Mouse (Mus musculus) G1E (cell line): ENCODE measurements around the gene Clptm1l. TPM values are rescaled to one million over a fixed set of nuclear protein-coding genes. Genes with fewer than 3 reads are reported as not detected.
A peak's percentile ranks its signal among the peaks of the same experiment; 100 is the strongest.

Experiments used
- ATAC-seq: 2 replicates; pipeline ENCODE4 v1.8.0; 2016; ENCODE audit warnings: mild to moderate bottlenecking; ENCODE audit not compliant: insufficient number of reproducible peaks, poor library complexity, low FRiP score, severe bottlenecking; ENCODE audit errors: extremely low read depth
- DNase-seq: peaks from one replicate; pipeline ENCODE4 v3.0.0; 2012; ENCODE audit warnings: low spot score
- H3K27me3 ChIP-seq: 2 replicates; pipeline ENCODE4 v1.6.1; 2012; ENCODE audit warnings: mild to moderate bottlenecking, low read length, inconsistent platforms; ENCODE audit not compliant: insufficient read depth
- H3K36me3 ChIP-seq: replicated peaks from 2 replicates; pipeline ENCODE3; 2012; ENCODE audit warnings: mild to moderate bottlenecking, inconsistent platforms
- H3K4me1 ChIP-seq: 2 replicates; pipeline ENCODE4 v1.6.1; 2012; ENCODE audit warnings: low read depth, low read length, inconsistent platforms, mixed read lengths; ENCODE audit not compliant: insufficient read depth
- H3K4me3 ChIP-seq: 2 replicates; pipeline ENCODE4 v1.5.1; 2012; ENCODE audit warnings: low read depth, mild to moderate bottlenecking, inconsistent platforms, low read length, moderate library complexity, mixed read lengths
- H3K9me3 ChIP-seq: replicated peaks from 2 replicates; pipeline ENCODE4 v1.6.1; 2012; ENCODE audit warnings: inconsistent platforms
- CTCF ChIP-seq: IDR thresholded peaks from 2 replicates; pipeline ENCODE4 v1.5.1; 2012; ENCODE audit warnings: low read depth, low read length, inconsistent platforms, mixed read lengths
- GATA1 ChIP-seq: IDR thresholded peaks from 2 replicates; pipeline ENCODE4 v1.6.1; 2012; ENCODE audit warnings: borderline replicate concordance, low read length, inconsistent platforms, mixed read lengths
- GATA2 ChIP-seq: IDR thresholded peaks from 2 replicates; pipeline ENCODE4 v1.6.1; 2012; ENCODE audit warnings: low read depth, low read length, inconsistent platforms, borderline replicate concordance
- POLR2AphosphoS5 ChIP-seq: IDR thresholded peaks from 2 replicates; pipeline ENCODE4 v1.6.1; 2012; ENCODE audit warnings: low read depth, low read length, inconsistent platforms; ENCODE audit not compliant: insufficient replicate concordance
- TAL1 ChIP-seq: conservative IDR thresholded peaks from 2 replicates; pipeline ENCODE4 v1.6.1; 2012; ENCODE audit warnings: low read depth, low read length, inconsistent platforms, mixed read lengths
- polyA plus RNA-seq: library from polyadenylated mRNA; stranded (reverse); fragments of >175 nt; gene quantifications from 2 replicates; pipeline ENCODE4 v1.2.3, GENCODE M21; 2012
- total RNA-seq, 2 experiments: library from RNA; stranded (forward) in 1 of 2; stranded (reverse) in 1 of 2; fragments of 200-1000 nt in 1 of 2; fragments of >200 nt in 1 of 2; fragmentation: Nextera tagmentation in 1 of 2; gene quantifications; 2 replicates each; pipeline ENCODE4 v1.2.3; 2014 to 2017

Gene Clptm1l
- total and polyA plus RNA-seq, 3 experiments = 34.3 to 119 (median 103) TPM

DNA sequence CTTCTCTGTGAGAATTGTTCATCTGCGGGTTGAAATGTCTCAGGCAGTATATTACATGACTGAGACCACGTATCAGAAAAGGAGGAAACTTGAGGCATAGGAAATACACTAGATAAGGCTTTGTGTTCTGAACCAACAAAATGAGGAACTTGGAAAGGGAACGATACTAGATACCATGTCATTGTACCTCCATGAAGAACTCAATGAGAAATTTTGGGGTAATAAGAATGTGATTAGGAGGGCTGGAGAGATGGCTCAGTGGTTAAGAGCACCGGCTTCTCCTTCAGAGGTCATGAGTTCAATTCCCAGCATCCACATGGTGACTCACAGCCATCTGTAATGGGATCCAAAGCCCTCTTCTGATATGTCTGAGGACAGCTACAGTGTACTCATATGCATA lies 3.6 kb upstream of the Clptm1l start:
- Histone ChIP-seq H3K27me3 (peaks cover 16% of the 10 kb centered on the region), H3K9me3 (no peaks in the 10 kb centered on the region), H3K36me3 (peaks cover 5% of the 10 kb centered on the region), H3K4me3 (no peak overlapping the region), H3K4me1 (peaks cover 18% of the 10 kb centered on the region)
- ATAC-seq (peak; percentile 15; the same call in 1 of the 2 replicates), DNase-seq (no peak)
- no peak for TF ChIP-seq GATA1
- no peak for TF ChIP-seq CTCF
- no peak for TF ChIP-seq POLR2AphosphoS5

DNA sequence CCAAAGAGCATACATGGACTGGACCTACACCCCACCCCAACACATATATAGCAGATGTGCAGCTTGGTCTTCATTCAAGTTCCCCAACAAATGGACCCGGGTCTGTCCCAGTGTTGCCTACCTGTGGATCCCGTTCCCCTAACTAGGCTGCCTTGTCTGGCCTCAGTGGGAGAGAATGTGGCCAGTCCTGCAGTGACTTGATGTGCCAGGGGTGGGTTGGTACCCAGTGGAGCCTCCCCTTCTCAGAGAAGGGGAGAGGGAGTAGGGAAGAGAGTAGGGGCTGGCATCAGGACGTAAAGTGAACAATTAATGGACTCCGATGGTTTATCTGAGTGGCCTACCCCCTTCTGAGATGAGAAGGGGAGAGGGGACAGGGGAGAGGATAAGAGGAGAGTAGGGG lies 760 bp upstream of the Clptm1l start:
- DNase-seq (peak; percentile 18), ATAC-seq (no peak)
- no peaks in the 10 kb centered on the region for H3K9me3 ChIP-seq
- peak overlapping the region; percentile 98 for H3K4me3 ChIP-seq
- H3K4me1 ChIP-seq = peaks cover 23% of the 10 kb centered on the region
- peaks cover 33% of the 10 kb centered on the region for H3K36me3 ChIP-seq
- TF ChIP-seq GATA1 (no peak), GATA2 (no peak), POLR2AphosphoS5 (no peak), TAL1 (no peak), CTCF (no peak)
- H3K27me3 ChIP-seq = peaks cover 5% of the 10 kb centered on the region

DNA sequence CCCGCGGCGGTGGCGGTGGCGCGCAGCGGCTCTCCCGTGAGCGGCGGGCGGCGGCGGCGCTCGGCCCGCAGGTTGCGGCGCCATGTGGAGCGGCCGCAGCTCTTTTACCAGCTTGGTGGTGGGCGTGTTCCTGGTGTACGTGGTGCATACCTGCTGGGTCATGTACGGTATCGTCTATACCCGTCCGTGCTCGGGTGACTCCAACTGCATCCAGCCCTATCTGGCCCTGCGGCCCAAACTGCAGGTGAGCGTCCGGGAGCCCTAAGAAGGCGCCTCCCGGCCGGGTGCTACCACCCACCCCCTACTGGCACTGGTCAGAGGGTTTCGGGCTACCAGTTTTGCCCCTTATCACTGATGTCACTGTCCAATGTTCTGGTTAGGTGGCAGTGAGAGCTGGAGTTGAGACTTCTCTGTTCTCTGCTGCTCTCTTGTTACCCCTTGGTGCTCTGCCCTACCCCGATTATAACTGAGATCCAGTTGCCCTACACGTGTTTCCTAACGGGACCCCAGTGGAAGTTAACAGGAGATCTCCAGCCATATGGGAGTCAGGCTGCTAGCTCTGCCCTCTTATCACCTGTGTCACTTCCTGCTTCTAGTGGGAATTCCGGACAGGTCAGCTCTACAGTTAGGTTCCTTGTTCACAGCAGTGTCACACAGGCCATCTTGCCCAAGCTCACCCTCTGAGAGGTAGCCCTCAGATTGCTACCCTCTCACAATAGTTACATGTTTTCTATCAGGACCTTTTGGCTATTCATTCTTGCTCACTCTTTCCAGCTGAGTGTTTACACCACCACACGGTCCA lies 551 bp downstream of the Clptm1l start:
- peak; percentile 15; the same call in 1 of the 2 replicates for ATAC-seq
- Histone ChIP-seq H3K36me3 (peaks cover 46% of the 10 kb centered on the region), H3K4me3 (peak overlapping the region; percentile 98), H3K27me3 (no peaks in the 10 kb centered on the region), H3K4me1 (peaks cover 23% of the 10 kb centered on the region), H3K9me3 (no peaks in the 10 kb centered on the region)
- TF ChIP-seq GATA2 (no peak), POLR2AphosphoS5 (no peak), CTCF (no peak), GATA1 (no peak), TAL1 (no peak)
- peak; percentile 37 for DNase-seq

DNA sequence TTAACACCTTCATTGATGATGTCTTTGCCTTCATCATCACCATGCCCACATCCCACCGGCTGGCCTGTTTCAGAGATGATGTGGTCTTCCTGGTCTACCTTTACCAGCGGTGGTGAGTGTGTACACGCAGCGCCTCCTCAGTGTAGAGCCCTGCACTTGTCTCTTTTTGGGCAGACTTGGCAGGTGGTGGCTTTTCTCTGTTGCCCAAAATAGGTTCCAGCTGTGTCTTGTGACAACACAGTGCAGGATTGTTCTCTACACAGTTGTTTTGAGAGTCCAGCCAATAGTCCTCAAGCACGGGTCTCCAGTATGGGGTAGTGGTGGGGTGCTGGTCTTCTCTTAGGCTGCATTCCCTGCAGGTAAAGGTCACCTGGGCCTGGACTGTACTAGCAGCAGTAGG lies 14.6 kb downstream of the Clptm1l start:
- ATAC-seq = no peak
- no peaks in the 10 kb centered on the region for H3K9me3 ChIP-seq
- no peaks in the 10 kb centered on the region for H3K27me3 ChIP-seq
- no peaks in the 10 kb centered on the region for H3K4me1 ChIP-seq
- no peak for DNase-seq
- no peak for TF ChIP-seq TAL1
- TF ChIP-seq POLR2AphosphoS5 = no peak
- no peak for TF ChIP-seq CTCF
- TF ChIP-seq GATA2 = no peak
- no peak for TF ChIP-seq GATA1
- H3K4me3 ChIP-seq = no peak overlapping the region
- H3K36me3 ChIP-seq = peaks cover 93% of the 10 kb centered on the region

DNA sequence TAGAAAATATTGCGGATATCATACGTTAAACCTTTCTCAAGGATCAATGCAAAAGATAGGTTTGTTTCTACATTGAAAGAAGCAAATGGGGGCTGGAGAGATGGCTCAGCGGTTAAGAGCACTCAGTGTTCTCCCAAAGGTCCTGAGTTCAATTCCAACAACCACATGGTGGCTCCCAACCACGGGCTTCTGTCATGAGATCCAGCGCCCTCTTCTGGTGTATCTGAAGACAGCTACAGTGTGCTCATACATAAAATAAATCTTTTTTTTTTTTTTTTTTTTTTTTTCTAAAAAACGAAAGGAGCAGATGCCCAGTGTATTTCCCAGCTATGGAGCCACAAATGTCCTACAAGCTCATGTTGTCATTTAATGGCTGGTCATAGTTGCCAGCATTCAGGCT lies 16.8 kb downstream of the Clptm1l start:
- no peak for ATAC-seq
- TF ChIP-seq TAL1 = no peak
- TF ChIP-seq CTCF = no peak
- no peak for TF ChIP-seq GATA1
- no peaks in the 10 kb centered on the region for H3K27me3 ChIP-seq
- no peak overlapping the region for H3K4me3 ChIP-seq
- DNase-seq = no peak
- H3K36me3 ChIP-seq = peaks cover 71% of the 10 kb centered on the region
- H3K4me1 ChIP-seq = no peaks in the 10 kb centered on the region
- H3K9me3 ChIP-seq = no peaks in the 10 kb centered on the region

DNA sequence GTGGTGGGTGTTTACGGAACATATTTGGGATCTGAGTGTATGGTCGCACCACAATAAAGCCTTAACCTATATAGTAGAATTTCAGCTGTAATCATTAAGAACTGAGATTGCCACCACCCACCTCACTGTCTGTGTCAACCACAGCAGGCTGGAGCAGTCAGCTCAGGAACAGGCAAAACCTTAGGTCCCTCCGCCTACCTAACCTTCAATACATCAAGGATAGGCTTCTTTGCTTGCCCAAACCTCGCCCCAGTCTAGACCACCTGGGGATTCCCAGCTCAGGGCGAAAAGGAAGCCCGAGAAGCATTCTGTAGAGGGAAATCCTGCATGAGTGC lies 22.6 kb downstream of the Clptm1l start:
- TF ChIP-seq CTCF (no peak), TAL1 (no peak), GATA1 (no peak), POLR2AphosphoS5 (no peak), GATA2 (no peak)
- DNase-seq (no peak), ATAC-seq (no peak)
- Histone ChIP-seq H3K9me3 (no peaks in the 10 kb centered on the region), H3K4me3 (no peak overlapping the region), H3K4me1 (no peaks in the 10 kb centered on the region), H3K36me3 (peaks cover 15% of the 10 kb centered on the region), H3K27me3 (peaks cover 8% of the 10 kb centered on the region; the same call in 1 of the 2 replicates)
